Mouse (Mus musculus): ENCODE data around the gene Mrps7. TPM values are rescaled to one million over a fixed set of nuclear protein-coding genes. Genes with fewer than 3 reads are reported as not detected.
A peak's percentile ranks its signal among the peaks of the same experiment; 100 is the strongest.

The Mrps7 gene
- polyA plus RNA-seq, 1 experiment from 2014 or later, result 105 TPM

- Histone ChIP-seq H3K4me1 (replicated peaks; ENCODE audit: control insufficient read depth, insufficient read depth, low read length) (no peaks in the 10 kb centered on the region), H3K9me3 (ENCODE audit: control insufficient read depth, low read length) (no peaks in the 10 kb centered on the region), H3K27me3 (ENCODE audit: control insufficient read depth, insufficient read depth, low read length) (no peaks in the 10 kb centered on the region), H3K4me2 (replicated peaks; ENCODE audit: low read depth, low read length) (no peak overlapping the region), H3K36me3 (ENCODE audit: control insufficient read depth, insufficient read depth, low read length) (no peaks in the 10 kb centered on the region), H3K27ac (ENCODE audit: low read depth, low read length) (no peak overlapping the region), H3K4me3 (ENCODE audit: low read depth, low read length) (no peak overlapping the region), H3K9ac (ENCODE audit: low read depth, low read length) (no peak overlapping the region)
- 52% methylated on average over 16 of the region's 16 CpGs for WGBS
- no peak for ATAC-seq (ENCODE audit: low FRiP score)
- DNase-seq (ENCODE audit: low spot score), result no peak
These were observed 27.1 kb downstream of the Mrps7 start for GRCm38 (mm10) chr11:115630532-115631504.

GRCm38 (mm10) chr11:115631505-115631890 is 27.8 kb downstream of the Mrps7 start:
- DNase-seq (ENCODE audit: low spot score), result peak; percentile 56
- Histone ChIP-seq H3K9ac (ENCODE audit: low read depth, low read length) (no peak overlapping the region), H3K36me3 (ENCODE audit: control insufficient read depth, insufficient read depth, low read length) (no peaks in the 10 kb centered on the region), H3K4me3 (ENCODE audit: low read depth, low read length) (no peak overlapping the region), H3K4me1 (replicated peaks; ENCODE audit: control insufficient read depth, insufficient read depth, low read length) (no peaks in the 10 kb centered on the region), H3K9me3 (ENCODE audit: control insufficient read depth, low read length) (no peaks in the 10 kb centered on the region), H3K27me3 (ENCODE audit: control insufficient read depth, insufficient read depth, low read length) (no peaks in the 10 kb centered on the region), H3K4me2 (replicated peaks; ENCODE audit: low read depth, low read length) (no peak overlapping the region), H3K27ac (ENCODE audit: low read depth, low read length) (no peak overlapping the region)
- ATAC-seq (ENCODE audit: low FRiP score), result no peak
- WGBS, result 16% methylated on average over 3 of the region's 3 CpGs

- no peak overlapping the region for H3K9ac ChIP-seq (ENCODE audit: low read depth, low read length)
- 81% methylated on average over 7 of the region's 7 CpGs for WGBS
- no peaks in the 10 kb centered on the region for H3K4me1 ChIP-seq (replicated peaks; ENCODE audit: control insufficient read depth, insufficient read depth, low read length)
- DNase-seq (ENCODE audit: low spot score) (no peak), ATAC-seq (ENCODE audit: low FRiP score) (no peak)
- H3K4me3 ChIP-seq (ENCODE audit: low read depth, low read length), result no peak overlapping the region
- H3K27me3 ChIP-seq (ENCODE audit: control insufficient read depth, insufficient read depth, low read length), result no peaks in the 10 kb centered on the region
- no peaks in the 10 kb centered on the region for H3K9me3 ChIP-seq (ENCODE audit: control insufficient read depth, low read length)
- no peak overlapping the region for H3K4me2 ChIP-seq (replicated peaks; ENCODE audit: low read depth, low read length)
- H3K36me3 ChIP-seq (ENCODE audit: control insufficient read depth, insufficient read depth, low read length), result no peaks in the 10 kb centered on the region
- H3K27ac ChIP-seq (ENCODE audit: low read depth, low read length), result no peak overlapping the region
These were observed 28.5 kb downstream of the Mrps7 start for GRCm38 (mm10) chr11:115632247-115632646.

- no peaks in the 10 kb centered on the region for H3K27me3 ChIP-seq (ENCODE audit: control insufficient read depth, insufficient read depth, low read length)
- no peak overlapping the region for H3K4me3 ChIP-seq (ENCODE audit: low read depth, low read length)
- DNase-seq (ENCODE audit: low spot score), result no peak
- ATAC-seq (ENCODE audit: low FRiP score), result no peak
- H3K4me1 ChIP-seq (replicated peaks; ENCODE audit: control insufficient read depth, insufficient read depth, low read length), result no peaks in the 10 kb centered on the region
- no peak overlapping the region for H3K4me2 ChIP-seq (replicated peaks; ENCODE audit: low read depth, low read length)
- H3K36me3 ChIP-seq (ENCODE audit: control insufficient read depth, insufficient read depth, low read length), result no peaks in the 10 kb centered on the region
- no peaks in the 10 kb centered on the region for H3K9me3 ChIP-seq (ENCODE audit: control insufficient read depth, low read length)
- WGBS, result 90% methylated on average over 10 of the region's 10 CpGs
- H3K27ac ChIP-seq (ENCODE audit: low read depth, low read length), result no peak overlapping the region
- no peak overlapping the region for H3K9ac ChIP-seq (ENCODE audit: low read depth, low read length)
These were observed 29.1 kb downstream of the Mrps7 start for GRCm38 (mm10) chr11:115632862-115633261.

- Histone ChIP-seq H3K9ac (ENCODE audit: low read depth, low read length) (no peak overlapping the region), H3K27me3 (ENCODE audit: control insufficient read depth, insufficient read depth, low read length) (no peaks in the 10 kb centered on the region), H3K36me3 (ENCODE audit: control insufficient read depth, insufficient read depth, low read length) (no peaks in the 10 kb centered on the region), H3K27ac (ENCODE audit: low read depth, low read length) (no peak overlapping the region), H3K4me2 (replicated peaks; ENCODE audit: low read depth, low read length) (no peak overlapping the region), H3K4me1 (replicated peaks; ENCODE audit: control insufficient read depth, insufficient read depth, low read length) (no peaks in the 10 kb centered on the region), H3K4me3 (ENCODE audit: low read depth, low read length) (no peak overlapping the region), H3K9me3 (ENCODE audit: control insufficient read depth, low read length) (no peaks in the 10 kb centered on the region)
- ATAC-seq (ENCODE audit: low FRiP score) (no peak), DNase-seq (ENCODE audit: low spot score) (no peak)
- 76% methylated on average over 4 of the region's 4 CpGs for WGBS
These were observed 30.4 kb downstream of the Mrps7 start for GRCm38 (mm10) chr11:115634109-115634508.

GRCm38 (mm10) chr11:115635041-115635440 is 31.3 kb downstream of the Mrps7 start:
- Histone ChIP-seq H3K9me3 (ENCODE audit: control insufficient read depth, low read length) (no peaks in the 10 kb centered on the region), H3K27ac (ENCODE audit: low read depth, low read length) (no peak overlapping the region), H3K4me2 (replicated peaks; ENCODE audit: low read depth, low read length) (no peak overlapping the region), H3K27me3 (ENCODE audit: control insufficient read depth, insufficient read depth, low read length) (no peaks in the 10 kb centered on the region), H3K9ac (ENCODE audit: low read depth, low read length) (no peak overlapping the region), H3K36me3 (ENCODE audit: control insufficient read depth, insufficient read depth, low read length) (no peaks in the 10 kb centered on the region), H3K4me1 (replicated peaks; ENCODE audit: control insufficient read depth, insufficient read depth, low read length) (no peaks in the 10 kb centered on the region), H3K4me3 (ENCODE audit: low read depth, low read length) (no peak overlapping the region)
- no peak for DNase-seq (ENCODE audit: low spot score)
- 87% methylated on average over 8 of the region's 8 CpGs for WGBS
- no peak for ATAC-seq (ENCODE audit: low FRiP score)

GRCm38 (mm10) chr11:115635484-115635883 is 31.8 kb downstream of the Mrps7 start:
- Histone ChIP-seq H3K9ac (ENCODE audit: low read depth, low read length) (no peak overlapping the region), H3K9me3 (ENCODE audit: control insufficient read depth, low read length) (no peaks in the 10 kb centered on the region), H3K36me3 (ENCODE audit: control insufficient read depth, insufficient read depth, low read length) (no peaks in the 10 kb centered on the region), H3K4me1 (replicated peaks; ENCODE audit: control insufficient read depth, insufficient read depth, low read length) (no peaks in the 10 kb centered on the region), H3K27ac (ENCODE audit: low read depth, low read length) (no peak overlapping the region), H3K4me3 (ENCODE audit: low read depth, low read length) (no peak overlapping the region), H3K27me3 (ENCODE audit: control insufficient read depth, insufficient read depth, low read length) (no peaks in the 10 kb centered on the region), H3K4me2 (replicated peaks; ENCODE audit: low read depth, low read length) (no peak overlapping the region)
- WGBS, result 77% methylated on average over 8 of the region's 8 CpGs
- DNase-seq (ENCODE audit: low spot score), result no peak
- no peak for ATAC-seq (ENCODE audit: low FRiP score)

GRCm38 (mm10) chr11:115636960-115637359 is 33.2 kb downstream of the Mrps7 start:
- H3K36me3 ChIP-seq (ENCODE audit: control insufficient read depth, insufficient read depth, low read length), result no peaks in the 10 kb centered on the region
- 87% methylated on average over 3 of the region's 3 CpGs for WGBS

More at GRCm38 (mm10) chr11:115636960-115637359, 33.2 kb downstream of the Mrps7 start:
- Histone ChIP-seq H3K4me1 (replicated peaks; ENCODE audit: control insufficient read depth, insufficient read depth, low read length) (no peaks in the 10 kb centered on the region), H3K9me3 (ENCODE audit: control insufficient read depth, low read length) (no peaks in the 10 kb centered on the region), H3K4me2 (replicated peaks; ENCODE audit: low read depth, low read length) (no peak overlapping the region), H3K27me3 (ENCODE audit: control insufficient read depth, insufficient read depth, low read length) (no peaks in the 10 kb centered on the region), H3K4me3 (ENCODE audit: low read depth, low read length) (no peak overlapping the region), H3K27ac (ENCODE audit: low read depth, low read length) (no peak overlapping the region), H3K9ac (ENCODE audit: low read depth, low read length) (no peak overlapping the region)
- ATAC-seq (ENCODE audit: low FRiP score) (no peak), DNase-seq (ENCODE audit: low spot score) (no peak)
